ENCODE assay signal across 29 mouse cellular contexts in the genomic region with DNA sequence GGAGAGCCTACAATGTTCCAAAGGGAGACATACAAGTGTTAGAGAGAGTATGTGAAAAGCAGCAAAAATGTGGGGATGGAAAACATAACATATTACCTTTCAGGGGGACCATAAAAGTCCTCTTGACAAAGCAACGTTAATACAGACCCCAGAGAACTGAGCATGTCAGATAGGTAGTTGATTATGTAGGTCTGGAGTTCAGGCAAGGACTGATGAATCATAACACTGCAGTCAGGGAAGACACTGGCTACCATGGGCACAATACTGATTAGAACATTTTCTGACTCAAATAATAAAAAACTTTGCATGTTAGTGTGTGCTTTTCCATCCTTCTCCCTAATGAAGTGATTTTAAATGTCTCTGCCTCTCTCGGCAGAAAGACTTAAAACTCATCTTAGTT. TPM values are rescaled to one million over a fixed set of nuclear protein-coding genes. Genes with fewer than 3 reads are reported as not detected.
DNase-seq lines count a peak whose midpoint lies in the region; ATAC-seq and TF ChIP-seq lines count a peak whose summit lies in the region.
"Had no signal": no experiment of that assay in that cellular context is flagged by ENCODE, and none has a peak within 500 bp of the region (broad histone marks: within the 10 kb centered on the region; RNA-seq: fewer than 3 reads in every experiment).

No protein-coding gene starts in this region.

- DNase-seq in midbrain, embryonic 11.5 days (ENCODE audit: low spot score, missing footprints): peak; percentile 79
- peak; percentile 39 for DNase-seq in CH12.LX (ENCODE audit: extremely low read depth)
- peak; percentile 82 for DNase-seq in MN1 (ENCODE audit: low spot score)
- no peak for DNase-seq in Muller cell, postnatal 12 days (ENCODE audit: inconsistent ontology term)
- no peak for DNase-seq in spleen, adult 18-20 months
- DNase-seq: adrenal gland, postnatal 10 days; cerebellum, adult 11-12 months; cerebellum, adult 9-11 months; gastrocnemius, postnatal 25 days; heart, adult 18-20 months; heart, postnatal 36 days; kidney, adult 18-20 months; kidney, postnatal 25 days; liver, postnatal 0 days; lung, postnatal 4 days; right cerebral cortex, postnatal 4 days; thymus, adult 2 months; thymus, postnatal 4 days had no signal

- no peak for TF ChIP-seq CTCF in CH12.LX (conservative IDR thresholded peaks at IDR 0.05 in 1 of 2, IDR thresholded peaks at IDR 0.05 in 1 of 2; ENCODE audit: low read depth in 2 of 2, low read length in 2 of 2)

- in situ Hi-C loops in CH12.LX (cut with MboI; ENCODE audit: low pct_ligation_motif_present, low pct_unique_long_range_greater_than_20kb, low sequenced_read_pairs): loop anchor here (5.0 to 10.0 kb wide), 2 partner anchors 55 to 172 kb away; no protein-coding TSS in a partner anchor

- dilution Hi-C loops in CH12.LX (cut with MboI; ENCODE audit: extremely low pct_ligation_motif_present, extremely low pct_unique_long_range_greater_than_20kb, low sequenced_read_pairs): no loop called here

- TF ChIP-seq RAD21 in CH12.LX (IDR thresholded peaks at IDR 0.05; ENCODE audit: low read depth, low read length): no peak

- H3K4me1 ChIP-seq in midbrain, embryonic 11.5 days (ENCODE audit: control insufficient read depth, insufficient read depth, low read length): no peaks in the 10 kb centered on the region
- H3K4me1 ChIP-seq in midbrain, embryonic 16.5 days (ENCODE audit: control insufficient read depth, insufficient read depth, low read length): no peaks in the 10 kb centered on the region
- H3K4me1 ChIP-seq in CH12.LX (ENCODE audit: control insufficient read depth in 1 of 2, insufficient read depth in 2 of 2): peaks cover 5 to 20% of the 10 kb centered on the region in 2 experiments; a peak in 2 of 4 replicates
- H3K4me1 ChIP-seq: embryonic facial prominence, embryonic 10.5 days; embryonic facial prominence, embryonic 15.5 days; forebrain, embryonic 15.5 days; limb, embryonic 13.5 days; liver, embryonic 12.5 days; midbrain, embryonic 13.5 days had no signal

- H3K4me2 ChIP-seq in midbrain, embryonic 11.5 days: no peak overlapping the region
- no peak overlapping the region for H3K4me2 ChIP-seq in midbrain, embryonic 16.5 days (ENCODE audit: low read length)
- H3K4me2 ChIP-seq in CH12.LX (ENCODE audit: insufficient read depth, low read depth, poor library complexity, severe bottlenecking): peak overlapping the region; percentile 65; the same call in 1 of the 2 replicates
- peak overlapping the region; percentile 90 for H3K4me2 ChIP-seq in myocyte (ENCODE audit: low read depth)
- H3K4me2 ChIP-seq: forebrain, embryonic 15.5 days; hindbrain, embryonic 14.5 days; liver, embryonic 12.5 days; midbrain, embryonic 13.5 days had no signal

- TF ChIP-seq EP300 in CH12.LX (IDR thresholded peaks at IDR 0.05; ENCODE audit: low read length): no peak

- no peaks in the 10 kb centered on the region for H3K36me3 ChIP-seq in midbrain, embryonic 11.5 days (ENCODE audit: control insufficient read depth, insufficient read depth, low read length)
- no peaks in the 10 kb centered on the region for H3K36me3 ChIP-seq in midbrain, embryonic 16.5 days (ENCODE audit: control insufficient read depth, insufficient read depth, low read length)
- no peaks in the 10 kb centered on the region for H3K36me3 ChIP-seq in CH12.LX (replicated peaks in 1 of 2; ENCODE audit: control insufficient read depth in 1 of 2, insufficient read depth in 1 of 2, low read length in 1 of 2)
- H3K36me3 ChIP-seq in myocyte (ENCODE audit: control insufficient read depth, insufficient read depth): no peaks in the 10 kb centered on the region
- H3K36me3 ChIP-seq: embryonic facial prominence, embryonic 10.5 days; embryonic facial prominence, embryonic 15.5 days; forebrain, embryonic 15.5 days; kidney, embryonic 15.5 days; limb, embryonic 13.5 days; liver, embryonic 12.5 days; midbrain, embryonic 13.5 days had no signal

- WGBS in midbrain, embryonic 11.5 days: 75% methylated on average over 2 of the region's 2 CpGs
- 65% methylated on average over 2 of the region's 2 CpGs for WGBS in midbrain, embryonic 16.5 days

- no peak overlapping the region for H3ac ChIP-seq in myocyte (ENCODE audit: control insufficient read depth, insufficient read length)

- no peak overlapping the region for H3K9ac ChIP-seq in midbrain, embryonic 11.5 days (ENCODE audit: low read length)
- H3K9ac ChIP-seq in midbrain, embryonic 16.5 days (ENCODE audit: low read depth, low read length): no peak overlapping the region
- H3K9ac ChIP-seq in CH12.LX (ENCODE audit: insufficient read depth, low read depth): no peak overlapping the region
- H3K9ac ChIP-seq: embryonic facial prominence, embryonic 15.5 days; forebrain, embryonic 15.5 days; hindbrain, embryonic 14.5 days; kidney, embryonic 15.5 days; limb, embryonic 13.5 days; liver, embryonic 12.5 days; liver, postnatal 0 days; midbrain, embryonic 13.5 days had no signal

- H3K4me3 ChIP-seq in midbrain, embryonic 11.5 days (ENCODE audit: low read depth, low read length): no peak overlapping the region
- H3K4me3 ChIP-seq in midbrain, embryonic 16.5 days (ENCODE audit: low read depth, low read length): no peak overlapping the region
- H3K4me3 ChIP-seq in CH12.LX (replicated peaks in 1 of 3; ENCODE audit: low read depth in 2 of 3, low read length in 2 of 3, poor library complexity in 1 of 3) (no peak overlapping the region), myocyte (peak overlapping the region; percentile 13)
- H3K4me3 ChIP-seq: embryonic facial prominence, embryonic 10.5 days; forebrain, embryonic 15.5 days; kidney, embryonic 15.5 days; left cerebral cortex, adult 2 months; limb, embryonic 13.5 days; liver, embryonic 12.5 days; midbrain, embryonic 13.5 days had no signal

- TF ChIP-seq POLR2A in CH12.LX (IDR thresholded peaks at IDR 0.05; ENCODE audit: low read depth, low read length): no peak
- no peak for TF ChIP-seq POLR2A in myocyte (IDR thresholded peaks at IDR 0.05; ENCODE audit: insufficient read length, low read depth)

- no peak for ATAC-seq in midbrain, embryonic 11.5 days (ENCODE audit: low FRiP score)
- ATAC-seq in midbrain, embryonic 16.5 days: no peak
- ATAC-seq: liver, embryonic 12.5 days had no signal

- no peaks in the 10 kb centered on the region for H3K27me3 ChIP-seq in midbrain, embryonic 11.5 days (ENCODE audit: control insufficient read depth, insufficient read depth, low read length)
- H3K27me3 ChIP-seq in midbrain, embryonic 16.5 days (ENCODE audit: control insufficient read depth, insufficient read depth, low read depth, low read length): no peaks in the 10 kb centered on the region
- H3K27me3 ChIP-seq in CH12.LX (replicated peaks) (no peaks in the 10 kb centered on the region), myocyte (ENCODE audit: control insufficient read depth, insufficient read depth, insufficient read length) (peaks cover 11% of the 10 kb centered on the region)
- H3K27me3 ChIP-seq: forebrain, embryonic 15.5 days; midbrain, embryonic 13.5 days had no signal

- no peak overlapping the region for H3K27ac ChIP-seq in midbrain, embryonic 11.5 days (ENCODE audit: low read depth, low read length)
- H3K27ac ChIP-seq in midbrain, embryonic 16.5 days (ENCODE audit: low read length): no peak overlapping the region
- no peak overlapping the region for H3K27ac ChIP-seq in CH12.LX (ENCODE audit: insufficient read depth, low read depth)
- H3K27ac ChIP-seq: embryonic facial prominence, embryonic 10.5 days; embryonic facial prominence, embryonic 15.5 days; forebrain, embryonic 15.5 days; hindbrain, embryonic 14.5 days; kidney, embryonic 15.5 days; left cerebral cortex, adult 2 months; limb, embryonic 13.5 days; liver, embryonic 12.5 days; midbrain, embryonic 13.5 days had no signal

- no peaks in the 10 kb centered on the region for H3K9me3 ChIP-seq in midbrain, embryonic 11.5 days (ENCODE audit: control insufficient read depth, low read length)
- no peaks in the 10 kb centered on the region for H3K9me3 ChIP-seq in midbrain, embryonic 16.5 days (replicated peaks; ENCODE audit: control insufficient read depth, low read length, poor library complexity, severe bottlenecking)
- H3K9me3 ChIP-seq in CH12.LX (replicated peaks; ENCODE audit: low read length): no peaks in the 10 kb centered on the region
- H3K9me3 ChIP-seq: embryonic facial prominence, embryonic 10.5 days; embryonic facial prominence, embryonic 15.5 days; forebrain, embryonic 15.5 days; kidney, embryonic 15.5 days; limb, embryonic 13.5 days; liver, embryonic 12.5 days; midbrain, embryonic 13.5 days had no signal

- H3K79me2 ChIP-seq in CH12.LX (replicated peaks; ENCODE audit: control insufficient read depth, extremely low read depth, insufficient read depth, poor library complexity, severe bottlenecking) (no peaks in the 10 kb centered on the region), myocyte (ENCODE audit: control insufficient read depth, insufficient read depth) (no peaks in the 10 kb centered on the region)

TF ChIP-seq in CH12.LX, 34 proteins besides CTCF, POLR2A, EP300 and RAD21 (continues in another document):
- TF ChIP-seq BHLHE40 (IDR thresholded peaks at IDR 0.05; ENCODE audit: low read depth, low read length) (no peak), TBP (conservative IDR thresholded peaks at IDR 0.05; ENCODE audit: low read depth, low read length) (no peak), UBTF (IDR thresholded peaks at IDR 0.05; ENCODE audit: low read depth, low read length) (no peak), MEF2A (IDR thresholded peaks at IDR 0.05; ENCODE audit: borderline replicate concordance, low read depth, low read length) (no peak), ELF1 (IDR thresholded peaks at IDR 0.05; ENCODE audit: low read depth, low read length) (no peak), SIN3A (IDR thresholded peaks at IDR 0.05; ENCODE audit: low read length) (no peak), ETS1 (conservative IDR thresholded peaks at IDR 0.05; ENCODE audit: low read depth, low read length) (no peak)

TF ChIP-seq in myocyte, 11 proteins besides CTCF, POLR2A, EP300 and RAD21:
- TF ChIP-seq MAX (IDR thresholded peaks at IDR 0.05; ENCODE audit: low read depth) (no peak), USF1 (IDR thresholded peaks at IDR 0.05; ENCODE audit: low read depth) (no peak), POLR2AphosphoS2 (IDR thresholded peaks at IDR 0.05; ENCODE audit: insufficient read length, low read depth) (no peak), MYOG (IDR thresholded peaks at IDR 0.05; ENCODE audit: control insufficient read depth in 1 of 3, insufficient read depth in 1 of 3, insufficient read length in 2 of 3, low read depth in 2 of 3) (no peak), CEBPB (IDR thresholded peaks at IDR 0.05; ENCODE audit: insufficient read depth, poor library complexity, severe bottlenecking) (no peak)

RNA-seq across cellular contexts. Expression of a gene that starts 8.5 kb away (rescaled TPM):
- 1.9 and 2.2 TPM in 2 replicates for polyA plus RNA-seq in midbrain, embryonic 11.5 days (2014; fragmentation: Nextera tagmentation; extraction: Ambion mirVana)
- polyA plus RNA-seq in midbrain, embryonic 16.5 days (2015; fragmentation: Nextera tagmentation; extraction: Ambion mirVana): 8.4 and 10.9 TPM in 2 replicates
- total RNA-seq in CH12.LX (2012; rRNA removed) (0.34 and 0.38 TPM in 2 replicates), CH12.LX (2014; rRNA removed) (not detected in 2 replicates)
- polyA plus RNA-seq in CH12.LX (2012; ENCODE audit: insufficient read length, low read depth) (0.10 and 0.13 TPM in 2 replicates), myocyte (2012; fragmentation: generic; extraction: Trizol) (0.20 TPM)

Comparison
In these comparisons a context has a peak if more than half of its experiments do, and no peak if none do; other contexts are left out.
1. DNase-seq: peak in midbrain, embryonic 11.5 days (single experiment), CH12.LX (single experiment) and MN1 (single experiment); none in Muller cell, postnatal 12 days (single experiment) and spleen, adult 18-20 months (0 of 2).
2. H3K4me2 ChIP-seq: peak in CH12.LX (single experiment) and myocyte (single experiment); none in midbrain, embryonic 11.5 days (single experiment) and midbrain, embryonic 16.5 days (single experiment).